Mouse (Mus musculus) erythroblast, adult 5-6 weeks (primary cell): ENCODE measurements around the gene Chka. TPM values are rescaled to one million over a fixed set of nuclear protein-coding genes. Genes with fewer than 3 reads are reported as not detected.

ENCODE experiments used
- ATAC-seq: replicated peaks from 2 replicates; pipeline ENCODE4 v1.8.0; 2016; ENCODE audit warnings: moderate number of reproducible peaks, mild to moderate bottlenecking, moderate TSS enrichment, inconsistent platforms; ENCODE audit not compliant: poor library complexity, low FRiP score, severe bottlenecking
- total RNA-seq, 2 experiments: library from RNA; stranded (forward) in 1 of 2; stranded (reverse) in 1 of 2; fragments of 150-400 nt in 1 of 2; fragments of 200-764, 138-1000 nt in 1 of 2; gene quantifications; 2 replicates each; pipeline versions ENCODE4 v1.2.3 to v1.2.4; 2015 to 2017; ENCODE audit warnings: low replicate concordance in 2 of 2

The Chka gene
- total RNA-seq, 2 experiments from 2014 or later = 6.2 to 9.4 TPM

DNA sequence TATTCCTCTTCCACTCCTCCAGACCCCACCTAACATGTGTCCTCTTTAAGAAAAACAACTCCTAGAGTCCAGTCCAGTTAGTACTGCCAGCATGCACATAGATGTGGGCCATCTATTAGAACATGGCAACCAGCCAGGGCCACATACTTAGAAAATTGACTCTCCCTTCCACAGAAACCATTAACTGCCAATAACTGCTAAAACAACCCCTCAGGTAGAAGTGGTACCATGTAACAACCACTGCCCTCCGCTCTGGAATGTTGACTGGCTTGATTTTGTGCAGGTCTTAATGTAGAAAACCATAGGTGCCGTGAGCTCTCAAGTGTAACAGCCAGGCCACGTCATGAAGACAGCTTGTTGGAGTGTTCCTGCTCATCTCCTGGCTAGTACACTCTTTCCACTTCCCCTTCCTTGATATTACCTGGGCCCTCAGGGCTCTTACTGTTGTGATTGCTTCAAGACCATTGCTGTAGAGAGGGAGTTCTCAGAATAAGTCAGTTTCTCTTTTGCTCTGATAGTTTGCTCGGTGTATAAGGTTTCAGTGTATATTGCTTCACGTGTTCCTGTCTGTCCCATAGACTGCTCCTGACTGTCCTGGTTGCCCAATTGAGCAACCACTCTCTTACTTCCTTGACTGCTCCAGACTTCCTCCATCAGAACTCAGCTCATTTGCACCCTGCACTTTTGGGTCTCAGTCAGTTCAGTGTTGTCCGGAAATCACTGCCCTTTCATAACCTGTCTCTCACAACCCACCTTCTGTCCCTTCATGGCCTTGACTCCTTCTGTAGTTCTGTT lies 28.7 kb downstream of the Chka start:
- no peak for ATAC-seq

DNA sequence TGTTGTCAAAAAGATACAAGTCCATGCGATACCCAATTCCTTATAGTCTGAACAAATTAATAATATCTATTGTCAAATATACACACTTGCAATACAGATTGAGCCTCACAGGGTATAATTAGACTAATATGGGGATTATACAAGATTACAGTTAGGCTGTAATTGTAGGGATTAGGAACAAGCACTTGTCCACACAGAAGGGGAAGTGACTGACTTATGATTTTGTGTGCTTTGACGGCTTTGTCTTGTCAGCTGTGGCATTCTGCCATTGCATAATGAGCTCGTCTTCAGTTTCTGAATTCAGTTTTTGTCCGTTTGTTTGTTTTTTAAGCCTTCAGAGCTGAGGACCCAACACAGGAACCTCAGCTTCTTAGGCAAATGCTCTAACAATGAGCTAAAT lies 30.6 kb downstream of the Chka start:
- no peak for ATAC-seq

DNA sequence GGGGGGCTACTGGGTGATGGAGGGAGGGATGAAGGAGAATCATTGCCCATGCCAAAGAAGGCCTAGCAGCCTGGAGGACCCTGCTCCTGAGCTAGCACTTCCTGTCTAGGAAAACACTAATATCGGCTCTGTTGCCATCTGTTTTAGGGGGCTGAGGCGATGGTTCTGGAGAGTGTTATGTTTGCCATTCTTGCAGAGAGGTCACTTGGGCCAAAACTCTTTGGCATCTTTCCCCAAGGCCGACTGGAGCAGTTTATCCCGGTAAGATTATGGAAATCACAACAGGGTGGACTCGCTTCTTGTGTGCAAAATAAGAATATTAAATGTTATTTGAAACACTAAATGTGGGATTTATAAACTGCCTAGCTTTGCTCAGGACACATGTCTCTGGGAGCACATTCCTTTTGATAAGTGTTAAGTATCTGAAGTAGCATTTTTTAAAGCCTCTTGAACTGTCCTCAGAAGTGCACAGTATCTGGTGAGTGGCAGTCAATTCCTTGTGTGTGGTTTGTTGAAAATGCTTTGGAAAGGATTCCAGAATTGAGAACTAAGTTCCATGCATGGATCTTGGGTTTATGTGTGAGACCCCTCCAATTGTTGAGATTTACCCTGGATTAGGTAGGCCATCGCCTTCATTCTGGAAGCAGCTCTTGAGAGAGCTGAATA lies 32.9 kb downstream of the Chka start:
- ATAC-seq = no peak

DNA sequence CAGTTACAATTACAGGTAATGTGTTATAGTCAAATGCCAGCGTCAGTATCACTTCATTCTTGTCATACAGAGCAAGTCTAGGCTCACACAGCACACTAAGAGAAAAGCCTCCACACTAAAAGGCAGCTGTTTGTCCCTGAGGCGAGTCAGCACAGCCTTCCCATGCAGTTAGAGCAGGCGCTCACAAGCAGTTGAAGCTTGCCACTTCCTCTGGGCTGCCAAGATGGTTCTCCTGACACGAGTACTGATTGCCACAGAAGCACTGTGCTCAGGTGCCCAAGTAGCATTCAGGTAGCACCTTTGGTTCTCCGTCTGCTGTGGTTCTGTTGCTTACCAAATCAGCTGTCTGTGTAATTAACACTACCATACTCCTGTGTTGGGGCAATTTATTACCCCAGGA lies 37.5 kb downstream of the Chka start:
- no peak for ATAC-seq

DNA sequence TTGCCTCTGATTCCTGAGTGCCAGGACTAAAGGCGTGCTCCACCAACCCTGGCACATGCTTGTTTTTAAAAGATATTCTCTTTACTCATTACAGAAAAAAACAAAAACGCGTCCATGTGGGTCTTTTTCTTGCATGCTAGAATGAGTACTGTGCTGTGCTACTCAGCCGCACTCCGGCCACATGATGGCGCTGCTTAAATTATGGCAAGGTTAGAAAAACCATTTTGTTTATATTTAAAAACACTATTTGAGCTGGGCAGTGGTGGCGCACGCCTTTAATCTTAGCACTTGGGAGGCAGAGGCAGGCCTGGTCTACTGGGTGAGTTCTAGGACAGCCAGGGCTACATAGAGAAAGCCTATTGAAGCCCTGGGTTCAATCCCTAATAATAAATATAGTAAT lies 38.6 kb downstream of the Chka start:
- no peak for ATAC-seq

DNA sequence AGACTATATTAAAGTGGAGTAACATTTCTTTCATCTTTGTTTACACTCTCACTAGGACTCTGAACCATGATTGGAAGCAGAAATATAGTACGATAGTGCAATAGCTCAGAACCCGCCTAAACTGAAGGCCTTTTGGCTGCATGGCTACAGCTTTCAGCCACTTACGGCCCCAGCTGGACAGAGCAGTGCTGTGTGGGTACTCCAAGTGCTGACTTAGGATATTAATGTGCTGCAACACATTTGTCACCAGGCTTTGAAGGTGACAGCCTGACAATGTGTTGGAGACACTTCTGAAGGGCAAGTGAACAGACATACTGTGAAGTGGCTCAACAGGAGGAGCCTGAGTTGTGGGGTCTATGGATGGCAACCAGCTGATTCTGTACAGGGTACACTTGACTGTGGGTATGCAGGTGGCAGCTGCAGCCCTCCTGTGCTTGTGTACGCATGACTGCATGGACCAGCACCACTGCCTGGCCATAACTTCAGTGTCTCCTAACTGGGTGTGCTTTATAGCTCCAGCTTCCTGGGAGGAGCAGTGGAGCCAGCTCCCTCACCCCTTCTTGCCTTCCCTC lies 42.1 kb downstream of the Chka start:
- ATAC-seq = no peak

DNA sequence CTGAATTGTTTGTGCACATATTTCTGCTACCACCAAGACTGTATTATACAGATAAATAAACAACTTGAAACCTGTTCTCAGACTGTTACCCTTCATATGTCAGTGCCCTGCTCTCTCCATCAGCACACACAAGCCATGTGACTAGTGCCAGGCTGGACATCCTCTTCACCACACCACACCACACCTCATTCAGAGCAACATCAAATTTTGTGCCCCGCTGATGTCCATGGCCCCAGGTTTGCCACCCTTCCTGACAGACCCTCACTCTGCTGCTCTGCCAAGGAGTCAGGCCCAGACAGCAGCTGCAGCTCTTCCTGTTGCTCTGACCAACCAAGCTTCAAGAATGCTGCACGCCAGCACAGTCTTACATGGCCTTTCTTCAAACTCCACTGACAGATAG lies 42.7 kb downstream of the Chka start:
- no peak for ATAC-seq

DNA sequence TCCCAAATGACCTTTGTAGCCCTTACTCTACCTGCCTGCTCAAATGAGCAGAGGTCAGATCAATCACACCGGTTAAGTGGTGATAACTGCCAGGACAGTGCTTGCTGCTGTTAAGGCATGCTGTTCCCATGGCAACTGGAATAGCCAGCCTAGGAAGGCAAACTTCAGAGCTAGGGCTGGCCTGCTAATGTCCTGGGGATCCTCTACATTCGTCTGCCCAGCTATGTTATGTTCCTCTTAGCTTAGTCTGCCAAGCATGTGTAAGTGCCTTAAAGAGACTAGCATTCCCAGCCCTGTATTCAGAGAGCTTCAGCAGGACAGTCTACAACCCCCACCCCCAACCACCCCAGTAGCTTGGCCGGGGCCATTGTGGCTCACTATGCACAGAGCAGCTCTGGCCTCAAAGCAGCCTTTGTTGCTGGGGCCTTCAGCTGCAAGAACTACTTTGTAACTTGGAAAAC lies 43.6 kb downstream of the Chka start:
- ATAC-seq = no peak

DNA sequence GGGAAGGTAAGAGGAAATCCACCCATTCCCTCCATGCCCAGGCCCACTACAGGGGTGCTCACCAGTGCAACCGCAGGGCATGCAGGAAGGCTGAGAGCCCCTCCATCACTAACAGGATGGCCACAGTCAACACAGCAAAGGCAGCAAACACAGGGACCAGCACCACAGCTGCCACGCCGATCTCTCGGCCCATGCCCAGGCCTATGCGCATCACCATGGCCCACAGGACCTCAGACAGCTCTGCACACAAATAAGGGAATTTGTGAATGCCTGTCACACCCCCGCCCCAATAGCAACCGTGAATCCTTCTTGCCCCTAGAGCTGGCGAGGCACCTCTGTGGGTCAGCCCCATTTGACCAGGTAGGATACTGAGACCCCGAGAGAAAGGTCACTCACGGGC lies 44.6 kb downstream of the Chka start:
- 0 out of 2 replicates have a peak, but pooled peaks have one; percentile 19 for ATAC-seq

DNA sequence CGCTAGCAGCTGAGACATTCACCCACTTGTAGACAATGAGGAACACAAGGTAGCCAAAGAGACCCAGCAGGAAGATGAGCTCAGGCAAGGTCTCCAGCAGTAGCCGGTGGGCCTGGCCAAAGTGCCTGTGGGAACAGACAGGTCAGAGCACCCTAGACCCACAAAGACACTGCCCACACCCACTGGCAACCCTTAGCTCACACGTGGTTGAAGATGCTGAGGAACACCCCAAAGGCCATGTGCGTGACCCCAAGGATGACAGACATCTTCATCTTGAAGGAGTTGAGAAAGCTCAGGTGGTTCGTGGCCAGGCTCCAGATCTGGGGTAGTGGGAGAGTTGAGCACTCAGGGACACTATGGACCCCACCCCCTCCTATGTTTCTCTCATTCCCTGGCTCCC lies 46.0 kb downstream of the Chka start:
- ATAC-seq = no peak

DNA sequence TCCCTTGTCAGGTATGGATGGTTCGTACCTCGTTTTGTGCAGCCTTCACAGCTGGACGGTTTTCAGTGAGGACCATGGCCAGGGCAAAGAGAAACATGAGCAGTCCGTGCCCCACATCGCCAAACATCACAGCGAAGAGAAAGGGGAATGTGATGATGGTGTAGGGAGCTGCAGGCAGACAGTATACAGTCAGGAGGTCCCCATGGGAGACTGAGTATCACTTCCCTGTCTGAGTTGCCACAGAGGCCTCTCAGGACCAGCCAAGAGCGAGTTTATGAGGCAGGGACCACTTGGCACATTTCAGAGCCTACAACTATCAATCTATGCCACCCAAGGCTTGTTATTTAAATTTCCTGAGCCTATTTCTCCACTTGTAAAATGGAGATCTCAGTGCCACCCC lies 47.4 kb downstream of the Chka start:
- ATAC-seq = no peak

DNA sequence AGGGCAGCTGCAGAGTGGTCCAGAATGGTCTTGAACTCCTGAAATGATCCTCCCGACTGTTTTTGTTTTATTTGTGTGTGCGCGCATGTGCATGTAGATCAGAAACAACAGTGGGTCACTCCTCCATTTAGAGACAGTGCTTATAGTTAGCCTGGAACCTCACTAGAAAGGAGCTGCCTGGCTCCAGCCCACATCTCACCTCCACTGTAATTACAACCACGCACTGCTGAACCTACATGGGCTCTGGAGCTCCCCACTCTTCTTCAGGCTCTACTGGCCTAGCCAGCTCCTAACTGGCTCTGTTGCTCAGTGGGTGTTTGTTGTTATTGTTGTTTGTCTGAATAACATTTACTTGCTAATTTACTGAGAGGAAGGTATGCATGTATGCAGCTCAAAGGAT lies 48.0 kb downstream of the Chka start:
- no peak for ATAC-seq

DNA sequence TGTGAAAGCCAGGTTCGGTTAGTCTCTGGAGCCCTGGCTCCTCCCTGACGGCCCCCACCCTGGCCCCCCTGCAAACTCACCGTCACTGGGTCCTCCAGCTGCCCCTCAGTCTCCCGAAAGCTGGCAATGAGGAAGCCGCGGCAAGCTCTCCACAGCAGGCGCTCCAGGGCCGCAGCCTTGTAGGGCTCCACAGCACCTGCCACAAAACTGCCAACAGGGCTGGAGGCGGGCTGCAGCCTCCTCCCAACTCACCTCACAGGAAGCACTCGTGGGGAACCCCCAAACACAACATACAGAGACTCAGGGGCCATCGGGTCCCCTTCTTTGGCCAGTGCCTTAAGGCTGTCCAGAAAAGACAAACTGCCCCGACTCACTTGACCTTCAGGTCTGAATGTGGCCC lies 51.4 kb downstream of the Chka start:
- no peak for ATAC-seq

DNA sequence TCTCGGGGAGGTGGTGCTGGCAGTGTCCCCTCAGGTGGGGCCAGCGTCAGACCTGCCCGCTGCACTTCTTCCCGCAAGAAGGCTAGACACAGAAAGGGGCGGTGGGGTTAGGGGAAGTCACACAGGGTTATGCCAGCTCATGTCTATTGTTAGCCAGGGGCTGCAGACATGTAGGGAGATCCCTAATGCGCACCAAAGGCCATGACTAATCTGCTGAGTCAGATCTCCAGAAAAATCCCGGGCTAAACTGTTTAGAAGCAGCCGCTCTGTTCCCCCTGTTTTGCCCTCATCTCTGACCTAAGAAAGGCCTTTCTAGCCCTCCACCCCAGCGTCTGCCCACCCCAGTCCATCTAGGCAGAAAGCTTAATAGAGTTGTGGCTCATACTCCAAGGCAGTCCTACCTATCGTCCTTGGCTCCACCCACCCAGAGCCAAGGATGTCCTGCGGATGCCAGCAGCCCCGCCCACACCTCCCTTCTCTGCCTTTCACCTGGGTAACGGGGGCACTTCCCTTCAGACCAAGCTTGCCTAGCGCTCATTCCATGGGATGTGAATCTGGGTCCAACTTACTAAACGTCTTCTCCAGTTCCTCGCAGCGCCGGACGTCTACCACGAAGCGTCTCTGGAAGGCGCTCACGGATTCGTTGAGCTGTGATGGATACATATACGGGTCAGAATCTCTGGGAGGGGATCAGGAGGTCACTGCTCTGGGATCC lies 52.2 kb downstream of the Chka start:
- no peak for ATAC-seq

DNA sequence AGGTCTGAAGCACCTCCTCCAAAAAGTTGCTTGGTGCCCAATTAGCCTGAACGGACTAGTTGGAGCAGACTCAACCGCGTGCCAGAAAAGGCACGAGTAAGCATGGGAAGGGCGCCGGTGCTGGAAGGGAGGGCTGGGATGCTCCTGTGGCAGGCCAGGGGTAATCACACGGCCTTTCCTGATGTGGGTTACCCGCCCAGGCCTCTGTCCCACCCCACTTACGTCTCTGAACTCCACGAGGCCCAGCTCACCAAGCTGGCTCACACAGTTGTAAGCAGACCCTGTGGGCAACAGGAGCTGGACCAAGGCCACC lies 52.7 kb downstream of the Chka start:
- ATAC-seq = no peak

DNA sequence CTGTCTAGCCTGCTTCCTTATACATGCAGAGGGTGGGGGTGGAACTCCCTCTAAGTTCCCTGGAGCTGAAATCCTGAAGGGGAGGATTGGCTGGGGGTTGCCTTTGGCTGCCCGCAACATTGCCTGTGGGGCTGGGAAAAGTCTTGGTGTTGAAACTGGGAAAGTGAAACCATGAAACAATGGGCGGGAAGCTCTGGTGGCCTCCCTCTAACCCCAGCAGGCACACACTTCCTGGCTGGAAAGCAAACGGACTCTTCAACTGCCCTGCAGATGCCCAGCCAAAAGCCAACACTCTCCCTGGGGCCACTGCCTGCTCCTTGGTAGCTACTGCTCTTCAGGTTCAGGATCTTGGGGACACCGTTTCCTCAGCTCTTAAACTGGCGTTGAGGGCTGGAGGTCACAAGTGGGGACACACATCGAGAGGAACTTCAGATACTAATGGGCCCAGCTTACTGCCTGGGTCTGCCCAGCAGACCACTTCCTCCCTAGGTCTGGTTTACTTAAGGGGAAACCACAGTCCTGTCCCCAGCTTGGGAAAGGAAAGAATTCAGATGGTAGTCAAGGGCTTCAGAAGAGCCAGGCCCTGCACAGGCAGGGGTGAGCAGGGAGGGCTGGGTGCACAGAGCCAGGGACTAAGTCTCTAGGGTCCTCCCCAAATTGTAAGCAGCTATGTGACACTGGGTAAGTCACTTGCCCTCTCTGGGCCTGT lies 53.8 kb downstream of the Chka start:
- ATAC-seq = no peak

DNA sequence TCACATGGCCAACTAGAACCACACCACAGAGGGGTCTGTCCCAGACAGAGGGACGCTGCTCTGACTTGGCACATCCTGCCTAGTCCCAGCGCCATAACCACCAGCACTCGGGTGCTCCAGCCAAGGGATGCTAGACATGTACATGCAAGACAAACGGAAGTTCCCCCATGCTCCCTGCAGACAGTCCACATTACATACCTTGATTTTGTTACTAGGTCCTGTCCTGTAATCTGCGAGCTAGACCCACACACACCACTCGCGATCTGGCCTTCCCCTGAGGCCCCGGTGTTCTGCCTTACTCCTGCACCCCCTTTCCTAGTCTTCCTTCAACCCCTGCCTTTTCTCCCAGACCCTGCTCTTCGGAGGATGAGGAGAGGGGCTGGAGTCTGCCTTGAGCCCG lies 54.8 kb downstream of the Chka start:
- ATAC-seq = no peak

DNA sequence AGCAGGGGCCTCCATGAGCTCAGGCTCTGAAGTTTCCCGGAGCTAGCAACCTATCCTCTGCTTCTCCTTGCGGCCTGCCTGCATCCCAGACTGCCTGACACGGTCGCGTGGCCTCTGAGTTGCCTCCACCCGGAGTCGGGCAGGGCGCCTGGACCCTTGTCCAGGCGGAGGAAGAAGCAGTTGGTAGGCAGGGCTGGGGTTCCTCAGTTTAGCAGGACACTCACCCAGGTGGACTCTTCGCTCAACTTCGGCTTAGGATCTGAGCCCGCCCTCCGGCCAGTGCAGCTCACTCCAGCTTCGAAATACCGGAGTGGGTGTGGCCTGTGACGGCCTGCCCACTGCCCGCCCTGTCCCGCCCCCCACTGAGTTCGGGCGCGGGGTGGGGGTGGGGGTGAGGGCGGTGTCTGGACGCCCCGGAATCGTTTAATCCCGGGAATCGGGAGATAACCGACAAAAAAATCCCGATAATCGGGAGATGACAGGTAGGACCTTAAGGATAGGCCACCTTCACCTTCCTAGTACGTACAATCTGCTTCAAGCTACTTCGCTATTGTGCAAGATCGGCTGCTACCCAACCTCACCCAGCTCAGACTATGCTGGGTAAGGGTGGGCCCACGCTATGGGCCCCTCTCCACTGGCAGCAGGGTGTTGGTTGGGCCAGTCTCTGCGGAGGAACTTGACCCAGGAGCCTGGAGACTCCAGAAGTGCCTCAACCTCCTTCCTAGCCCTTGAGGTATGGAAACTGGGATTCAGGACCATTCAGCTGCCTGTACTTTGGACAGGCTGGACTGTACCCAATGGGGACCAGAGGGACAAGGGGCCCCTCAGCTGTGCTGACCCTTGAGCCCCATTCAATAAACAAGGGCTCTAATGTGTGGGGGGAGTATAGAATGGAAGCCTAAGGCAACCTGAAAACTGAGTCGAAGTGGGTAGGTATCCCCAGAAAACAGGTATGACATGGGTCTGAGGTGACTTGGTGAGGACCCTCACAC lies 55.5 kb downstream of the Chka start, which contains the start of gene Tcirg1:
Gene Tcirg1 (minus strand): TSS at position 339 of the 992 bp plus-strand sequence.
- ATAC-seq = peak; percentile 62
